Mouse (Mus musculus): ENCODE measurements around the gene Nav2. TPM values are rescaled to one million over a fixed set of nuclear protein-coding genes. Genes with fewer than 3 reads are reported as not detected.
A peak's percentile ranks its signal among the peaks of the same experiment; 100 is the strongest.

Nav2 gene
- total and polyA plus RNA-seq, 3 experiments, result 2.0 to 2.7 TPM; not detected in 1

- peaks cover 0 to 3% of the 10 kb centered on the region in 2 experiments; a peak in 1 of 4 replicates for H3K4me1 ChIP-seq (ENCODE audit: control insufficient read depth in 1 of 2, insufficient read depth in 2 of 2, low read length in 2 of 2)
- DNase-seq (ENCODE audit: low read depth, low spot score), result no peak
- H3K9ac ChIP-seq (ENCODE audit: control insufficient read depth, low read depth, low read length, poor library complexity, severe bottlenecking), result no peak overlapping the region
- TF ChIP-seq MAFK (IDR thresholded peaks at IDR 0.05; ENCODE audit: borderline replicate concordance, low read depth, low read length) (no peak), RCOR1 (IDR thresholded peaks at IDR 0.05; ENCODE audit: low read depth, low read length) (no peak), SIN3A (IDR thresholded peaks at IDR 0.05; ENCODE audit: low read length) (no peak)
- H3K79me2 ChIP-seq (ENCODE audit: control insufficient read depth, insufficient read depth, low read length, poor library complexity), result no peaks in the 10 kb centered on the region
- H3K9me3 ChIP-seq (replicated peaks; ENCODE audit: insufficient read depth, low read length), result no peaks in the 10 kb centered on the region
- no peaks in the 10 kb centered on the region for H3K27me3 ChIP-seq (ENCODE audit: control insufficient read depth in 1 of 2, insufficient read depth in 2 of 2, low read length in 2 of 2)
- peaks cover 0 to 3% of the 10 kb centered on the region in 2 experiments; a peak in 1 of 4 replicates for H3K36me3 ChIP-seq (ENCODE audit: control insufficient read depth in 1 of 2, insufficient read depth in 2 of 2, low read length in 2 of 2)
- no peak overlapping the region for H3K27ac ChIP-seq (ENCODE audit: control insufficient read depth, low read depth, low read length)
- H3K4me3 ChIP-seq (ENCODE audit: control insufficient read depth in 1 of 2, insufficient read depth in 1 of 2, low read depth in 2 of 2, low read length in 2 of 2), result no peak overlapping the region
These were observed 463.5 kb downstream of the Nav2 start for GRCm38 (mm10) chr7:49371972-49372371.

DNA sequence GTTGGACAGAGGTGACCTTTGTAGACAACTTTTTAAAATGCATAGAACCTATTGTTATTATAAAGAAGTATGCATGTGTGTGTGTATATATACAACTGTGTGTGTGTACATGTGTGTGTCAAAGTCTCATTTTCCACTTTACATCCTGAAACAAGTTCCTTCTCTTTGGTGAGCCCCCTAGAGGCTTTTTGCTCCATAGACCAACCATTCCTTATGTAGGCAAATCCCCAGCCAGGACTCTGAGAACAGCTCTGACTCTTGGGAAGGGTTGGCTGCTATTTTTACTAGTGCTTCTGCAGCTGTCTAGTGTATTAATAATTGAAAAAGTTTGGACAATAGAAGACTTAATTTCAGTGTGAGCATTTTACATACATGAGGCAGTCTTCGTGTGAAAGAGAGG lies 464.7 kb downstream of the Nav2 start:
- H3K27ac ChIP-seq (ENCODE audit: control insufficient read depth, low read depth, low read length), result no peak overlapping the region
- TF ChIP-seq ZC3H11A (IDR thresholded peaks at IDR 0.05; ENCODE audit: low read depth, low read length) (no peak), POLR2A (IDR thresholded peaks at IDR 0.05; ENCODE audit: control insufficient read depth in 1 of 2, insufficient read depth in 1 of 2, low read depth in 1 of 2, low read length in 2 of 2, poor library complexity in 1 of 2) (no peak), SMC3 (IDR thresholded peaks at IDR 0.05; ENCODE audit: low read depth, low read length) (peak; percentile 19; the same call in 1 of the 2 replicates), CTCF (IDR thresholded peaks at IDR 0.05 in 2 of 3, conservative IDR thresholded peaks at IDR 0.05 in 1 of 3; ENCODE audit: control insufficient read depth in 1 of 3, insufficient read depth in 1 of 3, low read depth in 2 of 3, low read length in 3 of 3, poor library complexity in 1 of 3, severe bottlenecking in 1 of 3) (peak in 1 of 3 experiments; percentile 20; a peak in 1 of 6 replicates)
- no peak for DNase-seq (ENCODE audit: low read depth, low spot score)
- no peak overlapping the region for H3K9ac ChIP-seq (ENCODE audit: control insufficient read depth, low read depth, low read length, poor library complexity, severe bottlenecking)
- H3K79me2 ChIP-seq (ENCODE audit: control insufficient read depth, insufficient read depth, low read length, poor library complexity), result no peaks in the 10 kb centered on the region
- H3K9me3 ChIP-seq (replicated peaks; ENCODE audit: insufficient read depth, low read length), result no peaks in the 10 kb centered on the region
- no peaks in the 10 kb centered on the region for H3K4me1 ChIP-seq (ENCODE audit: control insufficient read depth in 1 of 2, insufficient read depth in 2 of 2, low read length in 2 of 2)
- H3K27me3 ChIP-seq (ENCODE audit: control insufficient read depth in 1 of 2, insufficient read depth in 2 of 2, low read length in 2 of 2), result no peaks in the 10 kb centered on the region
- H3K4me3 ChIP-seq (ENCODE audit: control insufficient read depth in 1 of 2, insufficient read depth in 1 of 2, low read depth in 2 of 2, low read length in 2 of 2), result no peak overlapping the region
- no peaks in the 10 kb centered on the region for H3K36me3 ChIP-seq (ENCODE audit: control insufficient read depth in 1 of 2, insufficient read depth in 2 of 2, low read length in 2 of 2)

GRCm38 (mm10) chr7:49373661-49374060 lies 465.1 kb downstream of the Nav2 start:
- Histone ChIP-seq H3K9me3 (replicated peaks; ENCODE audit: insufficient read depth, low read length) (no peaks in the 10 kb centered on the region), H3K27me3 (ENCODE audit: control insufficient read depth in 1 of 2, insufficient read depth in 2 of 2, low read length in 2 of 2) (no peaks in the 10 kb centered on the region), H3K4me3 (ENCODE audit: control insufficient read depth in 1 of 2, insufficient read depth in 1 of 2, low read depth in 2 of 2, low read length in 2 of 2) (no peak overlapping the region), H3K9ac (ENCODE audit: control insufficient read depth, low read depth, low read length, poor library complexity, severe bottlenecking) (no peak overlapping the region), H3K27ac (ENCODE audit: control insufficient read depth, low read depth, low read length) (no peak overlapping the region), H3K4me1 (ENCODE audit: control insufficient read depth in 1 of 2, insufficient read depth in 2 of 2, low read length in 2 of 2) (no peaks in the 10 kb centered on the region), H3K79me2 (ENCODE audit: control insufficient read depth, insufficient read depth, low read length, poor library complexity) (no peaks in the 10 kb centered on the region), H3K36me3 (ENCODE audit: control insufficient read depth in 1 of 2, insufficient read depth in 2 of 2, low read length in 2 of 2) (no peaks in the 10 kb centered on the region)
- TF ChIP-seq MAFK (IDR thresholded peaks at IDR 0.05; ENCODE audit: borderline replicate concordance, low read depth, low read length) (no peak), EP300 (IDR thresholded peaks at IDR 0.05; ENCODE audit: low read depth in 1 of 2, low read length in 2 of 2) (no peak)
- no peak for DNase-seq (ENCODE audit: low read depth, low spot score)

DNA sequence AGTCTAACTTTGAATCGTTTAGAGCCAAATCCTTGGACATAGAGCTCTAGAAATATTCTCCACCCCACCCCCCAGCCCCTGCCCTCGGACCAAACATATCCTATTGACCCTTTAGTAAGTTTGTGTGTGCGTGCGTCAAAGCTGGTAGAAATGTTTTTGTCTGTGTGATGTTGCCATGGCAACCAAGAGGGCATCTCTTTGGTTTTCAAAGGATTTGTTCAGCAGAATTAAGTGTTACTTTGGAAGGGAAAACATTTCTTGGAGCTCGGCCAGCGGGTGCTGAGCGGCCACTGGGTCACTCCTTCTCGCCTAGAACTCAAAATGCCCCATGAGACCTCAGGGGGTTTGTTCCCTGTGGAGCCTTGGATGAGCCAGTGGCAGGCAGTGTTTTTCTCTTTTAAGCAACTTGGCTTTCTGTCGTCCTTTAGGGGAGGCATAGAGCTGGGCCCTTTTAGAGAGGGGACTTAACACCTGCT lies 467.0 kb downstream of the Nav2 start:
- H3K27ac ChIP-seq (ENCODE audit: control insufficient read depth, low read depth, low read length), result no peak overlapping the region
- no peaks in the 10 kb centered on the region for H3K27me3 ChIP-seq (ENCODE audit: control insufficient read depth in 1 of 2, insufficient read depth in 2 of 2, low read length in 2 of 2)
- H3K36me3 ChIP-seq (ENCODE audit: control insufficient read depth in 1 of 2, insufficient read depth in 2 of 2, low read length in 2 of 2), result no peaks in the 10 kb centered on the region
- no peak overlapping the region for H3K4me3 ChIP-seq (ENCODE audit: control insufficient read depth in 1 of 2, insufficient read depth in 1 of 2, low read depth in 2 of 2, low read length in 2 of 2)
- no peak overlapping the region for H3K9ac ChIP-seq (ENCODE audit: control insufficient read depth, low read depth, low read length, poor library complexity, severe bottlenecking)
- H3K9me3 ChIP-seq (replicated peaks; ENCODE audit: insufficient read depth, low read length), result no peaks in the 10 kb centered on the region
- H3K4me1 ChIP-seq (ENCODE audit: control insufficient read depth in 1 of 2, insufficient read depth in 2 of 2, low read length in 2 of 2), result no peaks in the 10 kb centered on the region
- DNase-seq (ENCODE audit: low read depth, low spot score), result no peak
- H3K79me2 ChIP-seq (ENCODE audit: control insufficient read depth, insufficient read depth, low read length, poor library complexity), result no peaks in the 10 kb centered on the region
- TF ChIP-seq HCFC1 (IDR thresholded peaks at IDR 0.05; ENCODE audit: low read depth, low read length) (no peak), MAFK (IDR thresholded peaks at IDR 0.05; ENCODE audit: borderline replicate concordance, low read depth, low read length) (no peak), ZC3H11A (IDR thresholded peaks at IDR 0.05; ENCODE audit: low read depth, low read length) (no peak), E2F4 (IDR thresholded peaks at IDR 0.05; ENCODE audit: borderline replicate concordance, low read depth, low read length) (no peak), MAX (IDR thresholded peaks at IDR 0.05; ENCODE audit: low read length) (no peak), GATA1 (IDR thresholded peaks at IDR 0.05; ENCODE audit: low read depth, low read length) (no peak), ELF1 (IDR thresholded peaks at IDR 0.05; ENCODE audit: low read depth, low read length) (no peak), TAL1 (IDR thresholded peaks at IDR 0.05; ENCODE audit: low read length) (no peak), CHD1 (IDR thresholded peaks at IDR 0.05; ENCODE audit: low read depth, low read length) (no peak), ZKSCAN1 (IDR thresholded peaks at IDR 0.05; ENCODE audit: low read depth, low read length) (no peak), MYC (IDR thresholded peaks at IDR 0.05; ENCODE audit: low read depth, low read length) (no peak), BHLHE40 (IDR thresholded peaks at IDR 0.05; ENCODE audit: borderline replicate concordance, low read depth, low read length) (no peak), MXI1 (IDR thresholded peaks at IDR 0.05; ENCODE audit: low read depth, low read length) (no peak), CTCF (IDR thresholded peaks at IDR 0.05 in 2 of 3, conservative IDR thresholded peaks at IDR 0.05 in 1 of 3; ENCODE audit: control insufficient read depth in 1 of 3, insufficient read depth in 1 of 3, low read depth in 2 of 3, low read length in 3 of 3, poor library complexity in 1 of 3, severe bottlenecking in 1 of 3) (no peak), ZMIZ1 (IDR thresholded peaks at IDR 0.05; ENCODE audit: low read depth, low read length) (no peak)

Measured in MEL (cell line).